Mouse (Mus musculus) embryonic facial prominence, embryonic 11.5 days (tissue): ENCODE measurements at regions not wholly inside any gene's neighbourhood (a gene's known extent, or its start where the extent isn't known, plus 50 kb on each side); places are given as distances from the start of the nearest gene placed in this dataset.
"Not testable (repeated sequence)": the region's sequence is repeated elsewhere in the genome, so short reads cannot be mapped to it uniquely, and the experiment has no call there.

Experiments used
- ATAC-seq: fragments of 200-750 bp; cut with Nextera tagmentation; replicated peaks from 2 replicates; pipeline ENCODE4 v1.8.0; 2017; ENCODE audit warnings: low read depth; ENCODE audit not compliant: insufficient number of reproducible peaks, low FRiP score, low TSS enrichment
- DNase-seq: peaks from one replicate; pipeline ENCODE4 v3.0.0-alpha.2; 2015; ENCODE audit warnings: low spot score
- H3K27ac ChIP-seq: fragments of 300-500 bp; sonication (generic); replicated peaks from 2 replicates; pipeline ENCODE4 v1.5.1; 2014; ENCODE audit warnings: mild to moderate bottlenecking, low read depth, low read length, control low read depth
- H3K27me3 ChIP-seq: fragments of 300-500 bp; sonication (generic); 2 replicates; pipeline ENCODE4 v1.6.1; 2014; ENCODE audit warnings: mild to moderate bottlenecking, low read length, moderate library complexity, mixed read lengths; ENCODE audit not compliant: control insufficient read depth, insufficient read depth
- H3K36me3 ChIP-seq: fragments of 300-500 bp; sonication (generic); replicated peaks from 2 replicates; pipeline ENCODE4 v1.6.1; 2014; ENCODE audit warnings: low read depth, mild to moderate bottlenecking, low read length, moderate library complexity, mixed read lengths; ENCODE audit not compliant: control insufficient read depth, insufficient read depth
- H3K4me1 ChIP-seq: fragments of 300-500 bp; sonication (generic); 2 replicates; pipeline ENCODE4 v1.6.1; 2014; ENCODE audit warnings: low read length, mixed read lengths; ENCODE audit not compliant: control insufficient read depth, insufficient read depth
- H3K4me2 ChIP-seq: fragments of 300-500 bp; sonication (generic); 2 replicates; pipeline ENCODE4 v1.6.1; 2014; ENCODE audit warnings: low read depth, mild to moderate bottlenecking, control low read depth, low read length, moderate library complexity
- H3K4me3 ChIP-seq: fragments of 300-500 bp; sonication (generic); 2 replicates; pipeline ENCODE4 v1.5.1; 2014; ENCODE audit warnings: low read depth, low read length, control low read depth
- H3K9ac ChIP-seq: fragments of 300-500 bp; sonication (generic); replicated peaks from 2 replicates; pipeline ENCODE4 v1.6.1; 2014; ENCODE audit warnings: mild to moderate bottlenecking, control low read depth, low read length
- H3K9me3 ChIP-seq: fragments of 300-500 bp; sonication (generic); replicated peaks from 2 replicates; pipeline ENCODE4 v1.6.1; 2016; ENCODE audit warnings: mild to moderate bottlenecking, low read length, inconsistent platforms, mixed read lengths; ENCODE audit not compliant: control insufficient read depth
- WGBS: fragments of 180-500 bp; shearing (Covaris S2); extraction: QIAGEN DNeasy Blood & Tissue Kit; methylation state at CpG from one replicate; pipeline ENCODE4 v1.1.7; 2014; 5-methylcytosine and 5-hydroxymethylcytosine counted together

DNA sequence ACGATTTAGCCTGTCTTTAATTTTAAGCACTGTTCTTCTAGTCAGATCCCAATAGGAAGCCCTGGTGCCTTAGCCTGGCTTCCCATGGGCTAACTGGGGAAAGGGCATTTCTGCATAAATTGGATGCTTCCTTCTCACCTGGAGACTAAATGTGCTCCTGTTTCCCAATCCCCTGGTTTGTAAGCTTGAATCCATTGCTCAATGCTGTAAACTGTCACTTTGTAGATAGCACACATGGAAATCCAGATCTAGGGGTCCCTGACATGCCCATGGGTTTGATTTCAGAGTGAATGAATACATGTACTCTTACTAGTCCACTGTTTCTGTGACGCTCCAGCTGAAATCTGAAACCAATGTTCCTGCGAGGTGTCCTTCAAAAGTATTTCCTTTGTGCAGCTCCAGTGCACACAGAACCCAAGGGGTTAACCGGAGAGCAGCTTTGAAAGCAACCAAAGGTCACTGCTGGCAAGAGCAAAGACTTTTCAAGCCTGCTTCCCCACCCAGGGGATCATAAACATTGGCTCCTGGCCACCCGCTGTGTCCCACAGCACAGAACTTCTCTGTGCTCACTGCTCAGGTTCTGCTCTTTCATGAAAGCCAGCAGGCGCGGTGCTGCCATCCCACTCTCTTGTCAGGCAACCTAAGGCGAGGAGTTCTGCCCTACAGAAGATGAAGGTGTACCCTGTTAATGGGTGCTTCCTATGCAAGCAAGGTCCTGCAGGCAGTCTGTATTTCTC lies 188.0 kb upstream of the Vmn1r3 start:
- WGBS: 49% methylated on average over 8 of the region's 8 CpGs

DNA sequence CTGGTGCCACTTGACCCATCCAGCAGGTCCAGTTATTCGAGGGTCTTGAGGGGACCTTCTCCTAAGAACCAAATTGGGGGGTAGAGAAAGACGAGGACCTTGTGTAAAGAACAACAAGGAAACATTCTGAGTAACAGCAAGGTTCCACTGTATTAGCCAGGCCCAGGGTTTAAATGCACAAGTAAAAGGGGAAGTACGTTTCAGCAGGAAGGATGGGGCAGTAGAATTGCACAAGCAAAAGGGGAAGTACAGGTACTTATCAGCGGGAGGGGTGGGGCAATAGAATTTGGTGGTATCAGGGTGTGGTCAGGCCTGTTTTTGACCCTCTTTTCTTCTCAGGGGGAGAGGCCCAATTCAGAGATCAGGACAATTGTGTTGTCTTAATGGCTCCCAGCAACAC lies 182.9 kb upstream of the Vmn1r3 start:
- not testable (repeated sequence) for H3K9ac ChIP-seq, DNase-seq, ATAC-seq, H3K4me1 ChIP-seq, H3K36me3 ChIP-seq, H3K4me3 ChIP-seq, H3K9me3 ChIP-seq, H3K27me3 ChIP-seq, H3K27ac ChIP-seq, H3K4me2 ChIP-seq
- WGBS: 80% methylated on average over 4 of the region's 4 CpGs

More for the DNA sequence above, 188.0 kb upstream of the Vmn1r3 start:
- not testable (repeated sequence) for H3K4me3 ChIP-seq, DNase-seq, H3K9ac ChIP-seq, H3K36me3 ChIP-seq, H3K27me3 ChIP-seq, H3K4me2 ChIP-seq, H3K9me3 ChIP-seq, H3K27ac ChIP-seq, H3K4me1 ChIP-seq, ATAC-seq

DNA sequence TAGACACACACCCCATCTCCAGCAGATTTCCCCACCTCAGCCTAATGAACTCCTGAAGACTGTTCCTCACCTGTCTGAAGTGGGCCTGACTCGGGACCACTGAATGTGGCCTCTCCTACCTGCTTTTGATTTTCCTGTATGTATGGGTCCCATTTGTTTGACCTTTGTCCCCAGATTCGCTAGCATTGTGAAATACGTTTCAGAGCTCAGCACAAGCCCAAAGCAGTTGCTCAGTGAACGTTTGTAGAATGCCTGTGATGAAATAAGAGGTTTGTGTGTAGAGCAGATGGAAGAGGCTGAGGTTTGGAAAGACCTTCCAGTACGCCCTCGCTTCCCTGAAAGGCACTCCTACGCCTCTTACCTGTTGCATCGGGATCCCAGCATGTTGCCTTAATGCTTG lies 158.3 kb upstream of the Vmn1r3 start:
- WGBS: 84% methylated on average over 8 of the region's 8 CpGs
- not testable (repeated sequence) for H3K27ac ChIP-seq, H3K4me2 ChIP-seq, H3K36me3 ChIP-seq, H3K4me3 ChIP-seq, ATAC-seq, DNase-seq, H3K9ac ChIP-seq, H3K4me1 ChIP-seq, H3K27me3 ChIP-seq, H3K9me3 ChIP-seq

GRCm38 (mm10) chr4:3342696-3343095 lies 157.5 kb upstream of the Vmn1r3 start:
- H3K9ac ChIP-seq, H3K4me3 ChIP-seq, H3K27me3 ChIP-seq, DNase-seq, H3K4me2 ChIP-seq, ATAC-seq, H3K9me3 ChIP-seq, H3K27ac ChIP-seq, H3K4me1 ChIP-seq, H3K36me3 ChIP-seq: not testable (repeated sequence)
- 89% methylated on average over 2 of the region's 2 CpGs for WGBS

DNA sequence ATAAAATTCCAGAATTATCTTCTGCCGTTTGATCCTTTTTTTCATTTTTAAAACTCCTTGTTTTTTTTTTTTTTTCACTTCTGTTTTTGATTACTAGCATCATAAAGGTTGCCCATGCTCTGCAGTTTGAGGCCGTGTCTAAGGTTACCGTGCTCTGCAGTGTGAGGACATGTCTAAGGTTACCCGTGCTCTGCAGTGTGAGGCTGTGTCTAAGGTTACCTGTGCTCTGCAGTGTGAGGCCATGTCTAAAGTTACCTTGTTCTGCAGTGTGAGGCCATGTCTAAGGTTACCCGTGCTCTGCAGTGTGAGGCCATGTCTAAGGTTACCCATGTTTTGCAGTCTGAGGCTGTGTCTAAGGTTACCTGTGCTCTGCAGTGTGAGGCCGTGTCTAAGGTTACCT lies 157.0 kb upstream of the Vmn1r3 start:
- not testable (repeated sequence) for H3K4me1 ChIP-seq, DNase-seq, H3K4me3 ChIP-seq, H3K9ac ChIP-seq, ATAC-seq, H3K27ac ChIP-seq, H3K4me2 ChIP-seq, H3K9me3 ChIP-seq, H3K36me3 ChIP-seq, H3K27me3 ChIP-seq
- 90% methylated on average over 6 of the region's 6 CpGs for WGBS
